Mouse (Mus musculus) adrenal gland, postnatal 14 days (tissue): Measurements from ENCODE around the gene Ppp1r36. TPM values are rescaled to one million over a fixed set of nuclear protein-coding genes. Genes with fewer than 3 reads are reported as not detected.
A peak's percentile ranks its signal among the peaks of the same experiment; 100 is the strongest.
"Not testable (repeated sequence)": the region's sequence is repeated elsewhere in the genome, so short reads cannot be mapped to it uniquely, and the experiment has no call there.

Source experiments
- DNase-seq: peaks from one replicate; pipeline ENCODE4 v3.0.0; 2021; ENCODE audit warnings: mixed read lengths
- total RNA-seq: library from RNA; stranded (reverse); gene quantifications from 2 replicates; pipeline ENCODE4 v1.2.3, GENCODE M21; 2021

The Ppp1r36 gene
- total RNA-seq, 1 experiment from 2014 or later = not detected

DNA sequence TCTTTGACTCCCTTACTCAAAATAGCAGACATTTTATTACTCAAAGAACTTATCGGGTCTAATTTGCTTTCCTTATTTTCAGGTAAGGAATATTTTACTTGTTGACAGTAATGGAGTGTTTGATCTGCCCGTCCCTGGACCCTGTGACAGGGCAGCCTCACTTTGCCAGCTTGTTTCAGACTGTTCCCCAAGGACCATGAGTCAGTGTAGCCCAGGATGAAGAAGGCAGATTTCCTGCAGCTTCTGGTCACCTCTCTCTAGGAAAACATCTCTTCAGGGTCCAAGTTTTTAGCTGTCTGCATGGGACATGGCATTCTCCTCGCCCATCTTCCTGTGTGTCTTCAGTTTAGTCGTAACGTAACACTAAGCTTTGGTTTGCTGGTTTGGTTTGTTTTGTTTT, 20.1 kb upstream of the Ppp1r36 start:
- no peak for DNase-seq

- no peak for DNase-seq
These were observed 15.7 kb upstream of the Ppp1r36 start for GRCm38 (mm10) chr12:76401674-76402073.

DNA sequence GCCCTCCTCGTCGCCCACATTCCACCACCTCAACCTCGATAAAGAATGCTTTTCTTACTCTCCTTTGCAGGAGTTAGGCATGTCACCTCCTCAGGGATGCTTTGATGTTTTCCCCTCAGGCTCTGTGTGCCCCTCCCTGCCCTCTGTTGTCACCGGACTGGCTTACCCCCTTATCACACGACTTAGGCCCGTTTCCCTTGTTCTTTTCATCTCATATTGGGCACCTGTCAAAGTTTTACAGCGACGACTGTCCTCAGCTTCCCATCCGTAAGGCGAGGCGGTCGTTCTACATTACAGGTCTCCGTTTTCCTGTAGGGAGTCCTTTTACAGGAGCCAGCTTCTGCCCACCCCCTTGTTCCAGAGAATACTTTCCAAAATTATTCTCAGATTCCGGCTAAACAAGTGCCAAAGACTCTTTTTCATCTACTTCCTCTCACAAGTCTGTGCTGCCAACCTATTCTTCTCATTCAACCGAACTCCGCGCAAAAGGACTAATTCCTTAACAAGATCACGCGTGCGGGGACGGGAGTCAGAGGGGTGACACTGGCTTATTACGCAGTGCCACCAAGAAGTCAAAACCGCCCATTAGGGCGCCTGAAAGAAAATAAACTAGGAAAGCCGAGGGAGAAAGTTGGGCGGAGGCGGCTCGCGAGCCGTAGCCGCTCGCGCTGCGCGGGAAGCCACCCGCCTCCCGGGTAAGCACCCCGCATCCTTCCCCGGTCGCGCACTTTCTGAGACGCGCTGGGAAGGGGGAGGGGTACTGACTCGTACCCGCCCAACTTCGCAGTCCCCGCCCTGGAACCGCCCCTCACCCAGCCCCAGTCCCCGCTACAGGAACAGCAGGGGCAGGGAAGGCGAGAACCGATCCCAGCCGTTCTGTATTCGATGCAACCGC, 14.1 kb upstream of the Ppp1r36 start:
- peak; percentile 94 for DNase-seq

DNA sequence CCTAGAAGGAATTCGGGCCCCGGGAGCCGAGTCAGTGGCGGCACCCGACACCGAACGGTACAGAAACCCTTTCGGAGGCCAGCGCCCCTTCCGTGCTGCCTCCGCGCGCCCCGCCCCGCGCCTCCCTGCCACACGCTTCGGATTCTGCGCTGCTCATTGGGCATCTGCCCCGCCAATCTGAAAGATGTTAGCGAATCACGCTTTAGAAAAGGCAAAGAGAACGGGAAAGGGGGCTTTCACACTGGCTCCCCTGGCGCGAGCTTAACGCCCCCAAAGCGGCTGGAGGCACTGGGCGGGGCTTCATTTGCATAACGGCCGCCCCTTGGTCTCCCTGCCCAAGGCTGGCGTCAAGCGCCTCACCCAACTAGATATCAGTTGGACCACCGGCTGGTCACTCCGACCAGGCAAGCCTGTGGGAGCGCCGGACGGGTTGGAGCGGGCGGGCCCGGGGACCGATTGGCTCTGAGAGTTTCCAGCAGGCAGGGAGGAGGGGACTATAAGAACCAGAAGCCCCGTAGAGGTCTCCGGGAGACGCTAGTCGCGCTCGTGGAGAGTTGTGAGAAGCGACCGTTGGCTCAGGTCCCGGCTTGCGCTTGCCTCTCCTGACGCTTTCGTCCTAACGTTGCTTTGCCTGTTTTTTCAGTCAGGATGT, 13.3 kb upstream of the Ppp1r36 start, which contains the start of gene Hspa2:
Gene Hspa2 (plus strand): TSS at position 291 of the 652 bp plus-strand sequence.
- DNase-seq = peak; percentile 99

DNA sequence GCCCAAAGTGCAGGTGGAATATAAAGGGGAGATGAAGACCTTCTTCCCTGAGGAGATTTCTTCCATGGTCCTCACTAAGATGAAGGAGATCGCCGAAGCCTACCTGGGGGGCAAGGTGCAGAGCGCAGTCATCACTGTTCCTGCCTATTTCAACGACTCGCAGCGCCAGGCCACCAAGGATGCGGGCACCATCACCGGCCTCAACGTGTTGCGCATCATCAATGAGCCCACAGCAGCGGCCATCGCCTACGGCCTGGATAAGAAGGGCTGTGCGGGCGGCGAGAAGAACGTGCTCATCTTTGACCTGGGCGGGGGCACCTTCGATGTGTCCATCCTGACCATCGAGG, 12.5 kb upstream of the Ppp1r36 start:
- no peak for DNase-seq

DNA sequence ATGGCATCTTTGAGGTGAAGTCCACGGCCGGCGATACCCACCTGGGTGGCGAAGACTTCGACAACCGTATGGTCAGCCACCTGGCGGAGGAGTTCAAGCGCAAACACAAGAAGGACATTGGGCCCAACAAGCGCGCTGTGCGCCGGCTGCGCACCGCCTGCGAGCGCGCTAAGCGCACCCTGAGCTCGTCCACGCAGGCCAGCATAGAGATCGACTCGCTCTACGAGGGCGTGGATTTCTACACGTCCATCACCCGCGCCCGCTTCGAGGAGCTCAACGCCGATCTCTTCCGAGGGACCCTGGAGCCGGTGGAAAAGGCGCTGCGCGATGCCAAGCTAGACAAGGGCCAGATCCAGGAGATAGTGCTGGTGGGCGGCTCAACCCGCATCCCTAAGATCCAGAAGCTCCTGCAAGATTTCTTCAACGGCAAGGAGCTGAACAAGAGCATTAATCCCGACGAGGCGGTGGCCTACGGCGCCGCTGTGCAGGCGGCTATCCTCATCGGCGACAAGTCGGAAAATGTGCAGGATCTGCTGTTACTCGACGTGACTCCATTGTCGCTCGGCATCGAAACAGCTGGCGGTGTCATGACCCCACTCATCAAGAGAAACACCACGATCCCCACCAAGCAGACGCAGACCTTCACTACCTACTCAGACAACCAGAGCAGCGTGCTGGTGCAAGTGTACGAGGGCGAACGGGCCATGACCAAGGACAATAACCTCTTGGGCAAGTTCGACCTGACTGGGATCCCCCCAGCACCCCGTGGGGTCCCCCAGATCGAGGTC, 12.0 kb upstream of the Ppp1r36 start:
- DNase-seq = peak; percentile 32

- DNase-seq = peak; percentile 21
These were observed 11.4 kb upstream of the Ppp1r36 start for GRCm38 (mm10) chr12:76405971-76406370.

GRCm38 (mm10) chr12:76407184-76407583, 10.2 kb upstream of the Ppp1r36 start:
- DNase-seq = no peak

- no peak for DNase-seq
These were observed 8.2 kb upstream of the Ppp1r36 start for GRCm38 (mm10) chr12:76409166-76409565.

DNA sequence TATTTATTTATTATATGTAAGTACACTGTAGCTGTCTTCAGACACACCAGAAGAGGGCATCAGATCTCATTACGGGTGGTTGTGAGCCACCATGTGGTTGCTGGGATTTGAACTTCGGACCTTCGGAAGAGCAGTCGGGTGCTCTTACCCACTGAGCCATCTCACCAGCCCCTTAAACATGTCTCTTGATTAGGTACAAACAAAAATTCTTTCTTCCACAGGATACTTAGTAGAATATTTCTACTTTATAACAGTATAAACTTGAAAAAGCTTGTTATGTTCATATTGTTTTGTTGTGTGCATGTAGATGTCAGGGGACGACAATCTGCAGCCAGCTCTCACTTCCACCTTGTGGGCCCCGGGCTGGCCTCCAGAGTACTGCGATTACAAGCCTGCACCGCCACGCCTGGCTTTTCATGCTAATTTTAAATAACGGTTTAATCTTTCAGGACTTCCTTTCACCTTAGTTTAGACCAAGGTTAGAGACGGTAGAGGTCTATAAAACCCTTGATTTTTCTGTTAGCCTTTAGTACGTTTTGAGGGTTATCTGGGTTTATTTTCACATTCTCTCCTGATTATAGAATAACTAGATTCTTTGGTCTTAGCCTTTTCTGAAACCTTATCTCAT, 1.8 kb upstream of the Ppp1r36 start:
- no peak for DNase-seq

DNA sequence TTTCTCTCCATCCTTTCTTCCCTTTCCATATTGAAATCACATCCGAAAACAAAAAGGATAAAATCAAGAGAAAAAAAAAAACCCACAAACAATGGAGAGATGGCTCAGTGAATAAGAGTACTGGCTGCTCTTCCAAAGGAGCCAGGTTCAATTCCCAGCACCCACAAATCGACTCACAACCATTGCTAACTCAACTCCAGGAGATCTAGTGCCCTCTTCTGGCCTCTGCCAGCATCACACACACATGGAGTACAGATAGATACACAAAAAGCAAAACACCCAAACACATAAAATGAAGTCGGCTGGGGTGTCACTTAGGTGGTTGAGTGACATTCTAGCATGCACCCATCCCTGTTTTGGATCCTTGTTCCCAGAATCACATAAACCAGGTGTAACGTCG, 1.0 kb downstream of the Ppp1r36 start:
- DNase-seq = no peak

DNA sequence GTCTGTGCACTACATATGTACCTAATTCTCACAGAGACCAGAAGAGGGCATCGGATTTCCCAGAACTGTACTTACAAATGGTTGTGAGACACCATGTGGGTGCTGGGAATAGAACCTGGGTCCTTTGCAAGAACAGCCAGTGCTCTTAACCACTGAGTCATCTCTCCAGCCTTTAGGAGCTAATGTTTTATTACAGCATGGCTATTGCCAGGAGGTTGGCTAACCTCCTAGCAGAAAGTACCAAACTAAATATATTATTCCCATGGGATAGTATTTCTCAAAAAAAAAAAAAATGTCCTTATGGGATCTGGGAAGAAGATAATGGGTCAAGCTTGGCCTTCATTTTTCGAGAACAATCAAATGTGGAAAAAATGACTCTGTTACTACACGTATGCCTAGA, 7.9 kb downstream of the Ppp1r36 start:
- no peak for DNase-seq

DNA sequence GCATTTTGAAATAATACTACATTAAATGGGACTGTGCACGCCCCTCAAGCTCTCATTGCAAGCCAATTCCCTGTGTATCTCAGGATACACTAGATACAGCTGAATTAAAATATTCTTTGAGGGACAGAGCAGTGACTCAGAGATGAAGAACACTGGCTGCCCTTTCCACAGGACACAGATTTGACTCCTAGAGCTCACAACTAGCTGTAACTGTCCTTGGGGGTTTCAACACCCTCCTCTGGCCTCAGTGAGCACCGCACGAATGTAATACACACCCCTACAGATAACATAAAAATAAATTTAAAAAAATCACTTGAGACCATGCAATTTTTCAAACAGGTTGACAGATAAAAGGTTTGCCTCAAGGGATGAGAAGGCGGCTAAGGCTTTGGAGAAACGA, 10.2 kb downstream of the Ppp1r36 start:
- peak; percentile 35 for DNase-seq

DNA sequence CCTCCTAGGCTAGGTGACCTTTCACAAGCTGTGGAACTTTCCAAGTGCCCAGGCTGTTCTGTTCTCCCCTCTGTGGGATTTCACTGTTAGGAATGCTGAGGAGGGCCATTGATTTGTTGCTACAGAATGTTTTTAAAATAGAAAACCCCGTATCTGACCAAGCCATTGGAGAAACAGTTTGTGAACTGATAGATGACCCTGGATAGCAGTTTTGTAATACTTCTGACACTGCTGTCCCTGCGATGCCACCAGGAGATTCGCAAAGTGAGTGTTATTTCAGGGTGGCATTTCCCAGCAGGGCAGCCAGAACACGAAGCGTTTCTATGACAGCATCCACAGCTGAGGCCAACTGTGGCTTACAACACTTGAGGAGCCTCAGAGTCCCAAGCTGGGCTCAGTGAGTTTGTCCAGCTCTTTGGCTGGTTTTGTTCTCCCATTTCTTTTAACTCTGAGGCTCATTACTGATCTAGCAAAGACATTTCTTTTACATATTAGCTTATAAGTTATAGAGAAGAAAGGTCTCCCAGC, 13.6 kb downstream of the Ppp1r36 start:
- peak; percentile 40 for DNase-seq

GRCm38 (mm10) chr12:76431431-76431830, 14.1 kb downstream of the Ppp1r36 start:
- DNase-seq = peak; percentile 15

DNA sequence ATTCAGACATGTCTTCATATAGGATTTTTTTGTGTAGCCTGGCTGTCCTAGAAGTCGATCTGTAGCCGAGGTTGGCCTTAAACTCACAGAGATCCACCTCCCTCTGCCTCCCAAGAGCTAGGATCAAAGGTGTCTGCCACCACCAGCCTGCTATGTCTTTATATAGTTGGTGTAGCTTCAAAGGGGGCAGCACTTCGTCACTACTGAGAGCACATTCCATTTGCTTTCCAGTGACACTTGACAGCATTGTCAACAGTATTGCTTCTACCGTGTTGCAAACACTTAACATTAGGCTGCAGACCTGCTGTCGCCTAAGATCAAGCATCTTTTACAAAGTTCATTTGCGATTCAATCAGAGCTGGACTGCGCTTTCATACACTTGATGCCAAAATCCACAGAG, 16.8 kb downstream of the Ppp1r36 start:
- no peak for DNase-seq

- DNase-seq = no peak
These were observed 17.7 kb downstream of the Ppp1r36 start for GRCm38 (mm10) chr12:76435084-76435483.

DNA sequence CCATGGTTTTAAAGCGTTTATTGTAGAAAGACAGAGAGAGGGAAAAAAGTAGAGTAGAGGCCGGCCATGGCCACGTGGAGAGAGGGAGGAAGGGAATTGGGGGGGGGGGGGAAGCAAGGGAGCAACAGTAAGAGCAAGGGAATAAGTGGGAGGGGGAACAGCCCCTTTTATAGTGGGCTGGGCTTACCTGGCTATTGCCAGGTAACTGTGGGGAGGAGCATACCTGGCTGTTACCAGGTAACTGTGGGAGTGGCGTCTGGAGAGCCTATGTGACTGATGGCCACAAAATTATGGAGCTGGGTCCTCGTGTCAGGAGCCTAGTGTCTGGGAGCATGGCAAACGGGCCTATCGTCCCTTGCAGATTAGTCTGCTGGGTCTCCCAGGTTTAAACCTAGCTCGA, 18.2 kb downstream of the Ppp1r36 start:
- no peak for DNase-seq

GRCm38 (mm10) chr12:76443488-76443887, 26.1 kb downstream of the Ppp1r36 start:
- not testable (repeated sequence) for DNase-seq

DNA sequence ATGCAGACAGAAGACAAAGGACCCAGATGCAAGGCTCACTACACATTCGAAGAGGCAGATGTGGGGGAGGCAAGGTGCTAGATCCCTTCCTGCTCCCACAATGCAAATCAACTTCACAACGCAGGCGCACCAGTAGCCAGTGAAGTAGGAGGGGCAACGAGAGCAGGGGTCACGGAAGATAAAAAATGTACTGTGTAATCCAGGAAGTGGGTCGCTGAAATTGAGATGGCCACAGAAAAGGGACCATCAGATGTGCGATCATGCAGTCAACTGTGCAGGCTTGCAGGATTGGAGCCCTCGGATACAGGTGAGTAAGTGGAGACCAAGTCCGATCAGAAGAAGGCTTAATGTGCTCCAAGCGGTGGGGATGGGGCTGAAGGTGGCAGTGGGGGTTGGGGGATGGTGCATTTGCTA, 27.0 kb downstream of the Ppp1r36 start:
- no peak for DNase-seq

- DNase-seq = no peak
These were observed 27.5 kb downstream of the Ppp1r36 start for GRCm38 (mm10) chr12:76444862-76445261.

GRCm38 (mm10) chr12:76446201-76446600, 28.9 kb downstream of the Ppp1r36 start:
- DNase-seq = no peak
